Mouse (Mus musculus): ENCODE results near the gene Gpr155.

- TF ChIP-seq CTCF (IDR thresholded peaks at IDR 0.05; ENCODE audit: extremely low read depth, insufficient read length, insufficient replicate concordance, low read depth, low read length) (no peak), POLR2A (IDR thresholded peaks at IDR 0.05; ENCODE audit: low read depth, low read length) (no peak)
Measured at GRCm38 (mm10) chr2:73298154-73298553, 88.2 kb downstream of the Gpr155 start.

Measured in small intestine, adult 2 months (tissue).